Mouse (Mus musculus) monocyte, adult 2 months (primary cell): ENCODE measurements at regions not wholly inside any gene's neighbourhood (a gene's known extent, or its start where the extent isn't known, plus 50 kb on each side); places are given as distances from the start of the nearest gene placed in this dataset.

ENCODE experiments used
- DNase-seq, 2 experiments: peaks; one replicate each; pipeline ENCODE4 v3.0.0; 2022; ENCODE audit warnings: low spot score in 2 of 2, low read depth in 1 of 2

GRCm38 (mm10) chr10:120666202-120666860 lies 190.1 kb upstream of the Hmga2 start:
- no peak for DNase-seq

- DNase-seq, result no peak
These were observed 189.4 kb upstream of the Hmga2 start for GRCm38 (mm10) chr10:120665670-120666069.

GRCm38 (mm10) chr10:120664419-120664818 lies 188.2 kb upstream of the Hmga2 start:
- DNase-seq, result no peak

- no peak for DNase-seq
These were observed 187.1 kb upstream of the Hmga2 start for GRCm38 (mm10) chr10:120663396-120663795.

- DNase-seq, result no peak
These were observed 184.2 kb upstream of the Hmga2 start for GRCm38 (mm10) chr10:120660503-120660902.

GRCm38 (mm10) chr10:120655238-120655931 lies 179.1 kb upstream of the Hmga2 start:
- DNase-seq, result no peak

- DNase-seq, result no peak
These were observed 176.4 kb upstream of the Hmga2 start for GRCm38 (mm10) chr10:120652525-120653215.

- no peak for DNase-seq
These were observed 175.6 kb upstream of the Hmga2 start for GRCm38 (mm10) chr10:120651845-120652244.

GRCm38 (mm10) chr10:120650336-120650735 lies 174.1 kb upstream of the Hmga2 start:
- no peak for DNase-seq

GRCm38 (mm10) chr10:120648741-120649140 lies 172.5 kb upstream of the Hmga2 start:
- DNase-seq, result no peak

GRCm38 (mm10) chr10:120648031-120648430 lies 171.8 kb upstream of the Hmga2 start:
- no peak for DNase-seq

- no peak for DNase-seq
These were observed 171.1 kb upstream of the Hmga2 start for GRCm38 (mm10) chr10:120647323-120647722.

- no peak for DNase-seq
These were observed 170.6 kb upstream of the Hmga2 start for GRCm38 (mm10) chr10:120646862-120647311.

GRCm38 (mm10) chr10:120640847-120641246 lies 164.6 kb upstream of the Hmga2 start:
- DNase-seq, result no peak

GRCm38 (mm10) chr10:120638316-120638715 lies 162.0 kb upstream of the Hmga2 start:
- DNase-seq, result no peak

GRCm38 (mm10) chr10:120635818-120636543 lies 159.7 kb upstream of the Hmga2 start:
- no peak for DNase-seq

- no peak for DNase-seq
These were observed 158.9 kb upstream of the Hmga2 start for GRCm38 (mm10) chr10:120635194-120635593.

GRCm38 (mm10) chr10:120632071-120632470 lies 155.8 kb upstream of the Hmga2 start:
- no peak for DNase-seq

- DNase-seq, result no peak
These were observed 151.8 kb upstream of the Hmga2 start for GRCm38 (mm10) chr10:120628066-120628465.

GRCm38 (mm10) chr10:120625474-120625873 lies 149.2 kb upstream of the Hmga2 start:
- DNase-seq, result no peak

- DNase-seq, result no peak
These were observed 148.1 kb upstream of the Hmga2 start for GRCm38 (mm10) chr10:120624203-120624942.
